Mouse (Mus musculus): ENCODE data around the gene Izumo4.

DNA sequence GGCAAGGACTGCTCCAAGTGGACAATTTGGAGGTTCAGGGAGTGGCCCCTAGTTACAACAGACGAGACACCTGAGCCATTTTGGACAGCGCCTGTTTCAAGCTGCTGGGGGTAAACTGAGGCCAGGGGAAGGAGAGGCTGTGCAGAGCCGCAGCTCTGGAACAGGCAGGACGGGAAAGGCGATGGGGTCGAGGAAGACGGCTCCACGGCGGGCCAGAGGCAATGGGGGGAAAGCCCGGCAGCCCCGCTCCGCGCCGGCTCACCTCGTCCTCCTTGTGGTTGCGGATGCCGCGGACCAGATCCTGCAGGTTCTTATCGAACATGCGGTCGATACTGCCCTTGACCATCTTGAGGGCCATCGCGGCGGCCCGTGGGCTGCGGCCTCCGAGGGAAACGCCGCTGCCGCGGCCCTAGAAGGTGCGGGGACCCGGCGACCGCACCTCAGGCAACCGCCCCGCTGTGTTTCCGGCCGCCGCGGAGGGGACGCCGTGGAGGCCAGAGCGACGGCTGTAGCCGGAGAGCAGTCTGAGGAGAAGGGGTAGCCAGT, 39.7 kb downstream of the Izumo4 start:
- no peak for TF ChIP-seq CTCF (IDR thresholded peaks at IDR 0.05; ENCODE audit: extremely low read depth, insufficient read length, insufficient replicate concordance, low read depth, low read length)
- TF ChIP-seq POLR2A (IDR thresholded peaks at IDR 0.05; ENCODE audit: low read depth, low read length): no peak

Data from small intestine, adult 2 months (tissue).